Mouse (Mus musculus): ENCODE results near the gene Pgghg.

Gene Pgghg

GRCm38 (mm10) chr7:140923070-140923775 is 18.0 kb upstream of the Pgghg start:
- no peak for DNase-seq (ENCODE audit: low spot score in 2 of 2)

- no peak for DNase-seq (ENCODE audit: low spot score in 2 of 2)
Measured at GRCm38 (mm10) chr7:140927181-140927580, 14.0 kb upstream of the Pgghg start.

GRCm38 (mm10) chr7:140938436-140938835 is 2.8 kb upstream of the Pgghg start:
- DNase-seq (ENCODE audit: low spot score in 2 of 2): peak in 1 of 2 experiments; percentile 26

- no peak for DNase-seq (ENCODE audit: low spot score in 2 of 2)
Measured at GRCm38 (mm10) chr7:140938896-140939295, 2.3 kb upstream of the Pgghg start.

GRCm38 (mm10) chr7:140939669-140940171 is 1.5 kb upstream of the Pgghg start:
- DNase-seq (ENCODE audit: low spot score in 2 of 2): no peak

- no peak for DNase-seq (ENCODE audit: low spot score in 2 of 2)
Measured at GRCm38 (mm10) chr7:140942341-140942740, 1.1 kb downstream of the Pgghg start.

- no peak for DNase-seq (ENCODE audit: low spot score in 2 of 2)
Measured at GRCm38 (mm10) chr7:140942811-140943210, 1.6 kb downstream of the Pgghg start.

GRCm38 (mm10) chr7:140943356-140943755 is 2.2 kb downstream of the Pgghg start:
- no peak for DNase-seq (ENCODE audit: low spot score in 2 of 2)

GRCm38 (mm10) chr7:140944236-140944635 is 3.0 kb downstream of the Pgghg start:
- no peak for DNase-seq (ENCODE audit: low spot score in 2 of 2)

- DNase-seq (ENCODE audit: low spot score in 2 of 2): peak in 1 of 2 experiments; percentile 2
Measured at GRCm38 (mm10) chr7:140945247-140945646, 4.1 kb downstream of the Pgghg start.

GRCm38 (mm10) chr7:140946311-140946710 is 5.1 kb downstream of the Pgghg start:
- no peak for DNase-seq (ENCODE audit: low spot score in 2 of 2)

- DNase-seq (ENCODE audit: low spot score in 2 of 2): peak in 1 of 2 experiments; percentile 3
Measured at GRCm38 (mm10) chr7:140946980-140947379, 5.8 kb downstream of the Pgghg start.

- DNase-seq (ENCODE audit: low spot score in 2 of 2): no peak
Measured at GRCm38 (mm10) chr7:140948161-140948560, 7.0 kb downstream of the Pgghg start.

GRCm38 (mm10) chr7:140949255-140949654 is 8.1 kb downstream of the Pgghg start:
- no peak for DNase-seq (ENCODE audit: low spot score in 2 of 2)

- no peak for DNase-seq (ENCODE audit: low spot score in 2 of 2)
Measured at GRCm38 (mm10) chr7:140949824-140950530, 8.8 kb downstream of the Pgghg start, which contains the start of gene Ifitm5. TSS of gene Ifitm5 (minus strand) at chr7:140950291.

GRCm38 (mm10) chr7:140951051-140951450 is 9.9 kb downstream of the Pgghg start:
- DNase-seq (ENCODE audit: low spot score in 2 of 2): no peak

GRCm38 (mm10) chr7:140951765-140952164 is 10.6 kb downstream of the Pgghg start:
- no peak for DNase-seq (ENCODE audit: low spot score in 2 of 2)

- no peak for DNase-seq (ENCODE audit: low spot score in 2 of 2)
Measured at GRCm38 (mm10) chr7:140952441-140952840, 11.2 kb downstream of the Pgghg start.

GRCm38 (mm10) chr7:140953133-140953532 is 11.9 kb downstream of the Pgghg start:
- no peak for DNase-seq (ENCODE audit: low spot score in 2 of 2)

- peak in 1 of 2 experiments; percentile 10 for DNase-seq (ENCODE audit: low spot score in 2 of 2)
Measured at GRCm38 (mm10) chr7:140953800-140954732, 12.9 kb downstream of the Pgghg start.

- no peak for DNase-seq (ENCODE audit: low spot score in 2 of 2)
Measured at GRCm38 (mm10) chr7:140954733-140955071, 13.5 kb downstream of the Pgghg start.

GRCm38 (mm10) chr7:140955342-140955741 is 14.2 kb downstream of the Pgghg start:
- DNase-seq (ENCODE audit: low spot score in 2 of 2): no peak
